8 mouse cellular contexts compared by ENCODE assay signal in genomic region chr8:111418601-111419000, GRCm38 (mm10). TPM values are rescaled to one million over a fixed set of nuclear protein-coding genes. Genes with fewer than 3 reads are reported as not detected.
DNase-seq lines count a peak whose midpoint lies in the region; TF ChIP-seq lines count a peak whose summit lies in the region.

No protein-coding gene starts in this region.

- WGBS in spleen, adult 2 months: 30% methylated on average over 9 of the region's 9 CpGs

- H3K4me3 ChIP-seq in spleen, adult 2 months (ENCODE audit: extremely low read depth, insufficient read depth, insufficient read length): no peak overlapping the region
- H3K4me3 ChIP-seq in myocyte: no peak overlapping the region

- H3ac ChIP-seq in myocyte (ENCODE audit: control insufficient read depth, insufficient read length): no peak overlapping the region

- intact Hi-C loops in gastrocnemius, postnatal 14 days (cut with DNase I; ENCODE audit: low total_unique reads): no loop called here
- intact Hi-C loops in gastrocnemius, postnatal 36 days (cut with DNase I): no loop called here

- TF ChIP-seq CTCF in spleen, adult 2 months (IDR thresholded peaks at IDR 0.05; ENCODE audit: extremely low read depth, insufficient read depth, insufficient read length, insufficient replicate concordance): peak; percentile 65; the same call in 1 of the 2 replicates
- TF ChIP-seq CTCF in brain, embryonic 14.5 days (IDR thresholded peaks at IDR 0.05; ENCODE audit: borderline replicate concordance, extremely low read depth, insufficient read depth, insufficient read length): peak; percentile 71; the same call in 1 of the 2 replicates

- no peak overlapping the region for H3K27ac ChIP-seq in spleen, adult 2 months (ENCODE audit: insufficient read depth, low read length)

- H3K79me2 ChIP-seq in myocyte (ENCODE audit: control insufficient read depth, insufficient read depth): no peaks in the 10 kb centered on the region

- no peak for TF ChIP-seq POLR2A in spleen, adult 2 months (IDR thresholded peaks at IDR 0.05; ENCODE audit: low read depth, low read length)
- TF ChIP-seq POLR2A in brain, embryonic 14.5 days (IDR thresholded peaks at IDR 0.05; ENCODE audit: borderline replicate concordance, extremely low read depth, insufficient read depth, insufficient read length, poor library complexity, severe bottlenecking): no peak
- no peak for TF ChIP-seq POLR2A in myocyte (IDR thresholded peaks at IDR 0.05; ENCODE audit: insufficient read length, low read depth)

- DNase-seq in gastrocnemius, postnatal 14 days: peak; percentile 15
- no peak for DNase-seq in gastrocnemius, postnatal 36 days
- DNase-seq in spleen, adult 2 months (ENCODE audit: low read depth in 1 of 2, low spot score in 2 of 2): no peak
- no peak for DNase-seq in spleen, postnatal 4 days (ENCODE audit: low spot score in 2 of 2)
- peak; percentile 41 for DNase-seq in brain, embryonic 14.5 days (ENCODE audit: low read depth)
- DNase-seq in induced T-regulatory cell, adult 2 months (ENCODE audit: low read depth): peak; percentile 73
- no peak for DNase-seq in right cerebral cortex, postnatal 4 days

- 0 out of 2 replicates have a peak, but pooled peaks cover 1% of the 10 kb centered on the region for H3K27me3 ChIP-seq in spleen, adult 2 months (ENCODE audit: control insufficient read depth, insufficient read depth, low read length)
- H3K27me3 ChIP-seq in myocyte (ENCODE audit: control insufficient read depth, insufficient read depth, insufficient read length): no peaks in the 10 kb centered on the region

- peak overlapping the region; percentile 30 for H3K4me2 ChIP-seq in myocyte (ENCODE audit: low read depth)

- no peaks in the 10 kb centered on the region for H3K4me1 ChIP-seq in spleen, adult 2 months (ENCODE audit: control insufficient read depth, insufficient read depth, insufficient read length)

- no peaks in the 10 kb centered on the region for H3K36me3 ChIP-seq in spleen, adult 2 months (ENCODE audit: control insufficient read depth, insufficient read depth, low read length)
- H3K36me3 ChIP-seq in myocyte (ENCODE audit: control insufficient read depth, insufficient read depth): no peaks in the 10 kb centered on the region

TF ChIP-seq in myocyte, 11 proteins besides CTCF, POLR2A, EP300 and RAD21:
- TF ChIP-seq USF1 (IDR thresholded peaks at IDR 0.05; ENCODE audit: low read depth) (no peak), SRF (IDR thresholded peaks at IDR 0.05; ENCODE audit: control insufficient read depth, insufficient read length, low read depth) (no peak), MYOG (IDR thresholded peaks at IDR 0.05; ENCODE audit: control insufficient read depth in 1 of 3, insufficient read depth in 1 of 3, insufficient read length in 2 of 3, low read depth in 2 of 3) (no peak), CEBPB (IDR thresholded peaks at IDR 0.05; ENCODE audit: insufficient read depth, poor library complexity, severe bottlenecking) (no peak), E2F4 (IDR thresholded peaks at IDR 0.05; ENCODE audit: insufficient read depth) (no peak), MAX (IDR thresholded peaks at IDR 0.05; ENCODE audit: low read depth) (no peak), TCF12 (IDR thresholded peaks at IDR 0.05; ENCODE audit: insufficient read depth, poor library complexity, severe bottlenecking) (no peak), POLR2AphosphoS2 (IDR thresholded peaks at IDR 0.05; ENCODE audit: insufficient read length, low read depth) (no peak), TCF3 (IDR thresholded peaks at IDR 0.05; ENCODE audit: insufficient read length, low read depth) (no peak), REST (IDR thresholded peaks at IDR 0.05; ENCODE audit: insufficient read depth, insufficient read length) (no peak), MYOD1 (IDR thresholded peaks at IDR 0.05; ENCODE audit: control insufficient read depth in 1 of 3, insufficient read length in 2 of 3, low read depth in 2 of 3) (no peak)
TF ChIP-seq in myocyte: peak in this region for 0.

RNA-seq across cellular contexts. Expression of gene Fa2h, which starts 25.0 kb away (rescaled TPM):
- total RNA-seq in gastrocnemius, postnatal 14 days (2021): 1 to 10 TPM; 1.5 to 7.6 TPM
- 1 to 10 TPM in 1 of 2 experiments, under 1 TPM in 1; 0.71 to 1.5 TPM for total RNA-seq in gastrocnemius, postnatal 36 days (2021)
- 0.07 and 0.12 TPM in 2 replicates for polyA plus RNA-seq in spleen, adult 2 months (2012; rRNA removed)
- polyA plus RNA-seq in brain, embryonic 14.5 days (2012; rRNA removed): 0.20 and 0.37 TPM in 2 replicates
- polyA plus RNA-seq in myocyte (2012; fragmentation: generic; extraction: Trizol): 0.54 TPM

Comparison
In these comparisons a context has a peak if more than half of its experiments do, and no peak if none do; other contexts are left out.
1. DNase-seq: peak in gastrocnemius, postnatal 14 days (single experiment), brain, embryonic 14.5 days (single experiment) and induced T-regulatory cell, adult 2 months (single experiment); none in gastrocnemius, postnatal 36 days (0 of 2), spleen, adult 2 months (0 of 2), spleen, postnatal 4 days (0 of 2) and right cerebral cortex, postnatal 4 days (single experiment).